Mouse (Mus musculus) hindbrain, embryonic 16.5 days (tissue): ENCODE data around the gene Flnc. TPM values are rescaled to one million over a fixed set of nuclear protein-coding genes. Genes with fewer than 3 reads are reported as not detected.

Source experiments
- ATAC-seq: fragments of 200-750 bp; cut with Nextera tagmentation; 2 replicates; pipeline ENCODE4 v1.8.0; 2017; ENCODE audit warnings: moderate TSS enrichment, moderate library complexity
- H3K27ac ChIP-seq: fragments of 300-500 bp; sonication (generic); 2 replicates; pipeline ENCODE4 v1.5.1; 2014; ENCODE audit warnings: low read depth, mild to moderate bottlenecking, control low read depth, low read length, moderate library complexity
- H3K27me3 ChIP-seq: fragments of 300-500 bp; sonication (generic); replicated peaks from 2 replicates; pipeline ENCODE4 v1.6.1; 2014; ENCODE audit warnings: low read length; ENCODE audit not compliant: control insufficient read depth, insufficient read depth
- H3K36me3 ChIP-seq: fragments of 300-500 bp; sonication (generic); 2 replicates; pipeline ENCODE4 v1.6.1; 2014; ENCODE audit warnings: mild to moderate bottlenecking, low read length, moderate library complexity, mixed read lengths; ENCODE audit not compliant: control insufficient read depth, insufficient read depth
- H3K4me1 ChIP-seq: fragments of 300-500 bp; sonication (generic); 2 replicates; pipeline ENCODE4 v1.6.1; 2014; ENCODE audit warnings: low read depth, low read length; ENCODE audit not compliant: control insufficient read depth, insufficient read depth
- H3K4me2 ChIP-seq: fragments of 300-500 bp; sonication (generic); 2 replicates; pipeline ENCODE4 v1.6.1; 2014; ENCODE audit warnings: mild to moderate bottlenecking, low read length, control low read depth, moderate library complexity
- H3K4me3 ChIP-seq: fragments of 300-500 bp; sonication (generic); 2 replicates; pipeline ENCODE4 v1.5.1; 2014; ENCODE audit warnings: mild to moderate bottlenecking, low read length, control low read depth, moderate library complexity
- H3K9ac ChIP-seq: fragments of 300-500 bp; sonication (generic); 2 replicates; pipeline ENCODE4 v1.6.1; 2014; ENCODE audit warnings: low read depth, mild to moderate bottlenecking, control low read depth, low read length, moderate library complexity
- H3K9me3 ChIP-seq: fragments of 300-500 bp; sonication (generic); 2 replicates; pipeline ENCODE4 v1.6.1; 2014; ENCODE audit warnings: mild to moderate bottlenecking, low read length, moderate library complexity; ENCODE audit not compliant: control insufficient read depth
- WGBS: fragments of 180-500 bp; shearing (Covaris S2); extraction: QIAGEN DNeasy Blood & Tissue Kit; methylation state at CpG from one replicate; pipeline ENCODE4 v1.1.7; 2014; 5-methylcytosine and 5-hydroxymethylcytosine counted together
- polyA plus RNA-seq: library from polyadenylated mRNA; unstranded; fragments of >200 nt; fragmentation: Nextera tagmentation; extraction: Ambion mirVana; gene quantifications from 2 replicates; pipeline ENCODE4 v1.2.1, GENCODE M21; 2015

The Flnc gene
- polyA plus RNA-seq, 1 experiment from 2014 or later: 2.7 TPM

DNA sequence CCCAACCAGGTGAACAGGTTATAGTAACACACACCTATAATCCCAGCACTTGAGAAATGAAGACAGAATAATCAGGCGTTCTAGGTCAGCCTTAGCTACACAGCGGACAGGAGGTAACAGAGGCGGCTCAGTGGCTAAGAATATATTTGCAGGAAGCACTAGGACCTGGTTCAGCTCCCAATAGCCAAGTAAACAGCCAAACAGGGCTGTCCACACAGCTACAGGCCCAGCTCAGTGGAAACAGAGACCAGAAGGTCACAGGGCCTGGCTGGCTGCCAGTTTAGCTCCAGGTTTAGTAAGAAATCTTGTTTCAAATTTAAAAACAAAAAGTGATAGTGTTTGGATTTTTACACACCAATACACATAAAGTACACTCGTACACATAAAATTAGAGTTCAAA lies 61.0 kb downstream of the Flnc start:
- Histone ChIP-seq H3K9me3 (no peaks in the 10 kb centered on the region), H3K4me3 (no peak overlapping the region), H3K4me2 (no peak overlapping the region), H3K27ac (no peak overlapping the region), H3K4me1 (no peaks in the 10 kb centered on the region), H3K27me3 (peaks cover 14% of the 10 kb centered on the region), H3K9ac (no peak overlapping the region), H3K36me3 (no peaks in the 10 kb centered on the region)
- no peak for ATAC-seq
- WGBS: 89% methylated on average over 4 of the region's 4 CpGs

DNA sequence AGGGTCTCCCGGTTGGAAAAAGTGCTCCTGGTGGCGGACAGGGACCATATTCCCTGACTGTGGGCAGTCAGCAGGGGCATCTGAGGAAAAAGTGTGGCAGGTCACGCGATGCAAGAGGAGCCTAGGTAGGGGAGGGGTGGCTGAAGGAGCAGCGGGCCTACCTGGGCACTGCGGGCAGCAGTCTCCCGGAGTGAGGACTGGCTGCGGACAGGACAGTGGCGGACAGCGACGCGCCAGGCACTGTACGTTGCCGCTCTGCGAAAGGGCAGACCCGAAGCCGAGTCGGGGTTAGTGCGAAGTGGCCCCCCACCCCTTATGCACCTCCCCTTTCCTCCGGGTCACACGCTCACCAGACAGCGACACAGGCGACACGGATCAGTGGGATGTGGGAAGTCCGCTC lies 63.2 kb downstream of the Flnc start:
- no peak overlapping the region; the same call in 1 of the 2 replicates for H3K4me3 ChIP-seq
- H3K4me2 ChIP-seq: no peak overlapping the region
- H3K27me3 ChIP-seq: peaks cover 14% of the 10 kb centered on the region
- no peaks in the 10 kb centered on the region for H3K9me3 ChIP-seq
- H3K27ac ChIP-seq: no peak overlapping the region
- no peaks in the 10 kb centered on the region for H3K36me3 ChIP-seq
- H3K4me1 ChIP-seq: no peaks in the 10 kb centered on the region
- no peak overlapping the region for H3K9ac ChIP-seq
- ATAC-seq: no peak
- 13% methylated on average over 24 of the region's 25 CpGs for WGBS

GRCm38 (mm10) chr6:29497791-29498190 lies 64.7 kb downstream of the Flnc start:
- Histone ChIP-seq H3K36me3 (no peaks in the 10 kb centered on the region), H3K4me1 (no peaks in the 10 kb centered on the region), H3K9me3 (no peaks in the 10 kb centered on the region), H3K27me3 (peaks cover 14% of the 10 kb centered on the region), H3K9ac (no peak overlapping the region), H3K4me3 (no peak overlapping the region), H3K4me2 (no peak overlapping the region), H3K27ac (no peak overlapping the region)
- ATAC-seq: peak; percentile 60
- WGBS: 39% methylated on average over 2 of the region's 2 CpGs

- 92% methylated on average over 7 of the region's 7 CpGs for WGBS
These were observed 67.1 kb downstream of the Flnc start for GRCm38 (mm10) chr6:29500177-29500576.

DNA sequence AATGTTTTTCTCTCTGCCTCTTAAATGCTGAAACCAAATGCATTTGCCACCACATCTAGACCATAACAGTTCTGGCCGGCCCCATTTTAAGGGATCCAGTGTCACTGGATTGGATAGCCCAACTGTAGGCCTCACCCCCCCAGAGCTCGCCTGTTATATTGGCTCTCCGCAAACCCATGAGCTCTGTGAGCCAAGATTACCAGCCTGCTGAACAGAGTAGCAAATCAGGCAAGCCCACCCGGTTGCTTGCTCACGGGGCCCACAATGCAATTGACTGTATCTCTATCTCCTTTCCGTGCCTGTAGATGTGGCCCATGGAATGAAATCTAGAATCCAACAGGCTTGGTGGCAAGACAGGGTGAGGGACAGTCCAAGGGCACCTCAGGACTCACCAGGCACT lies 67.8 kb downstream of the Flnc start:
- Histone ChIP-seq H3K36me3 (no peaks in the 10 kb centered on the region), H3K4me3 (no peak overlapping the region), H3K9me3 (no peaks in the 10 kb centered on the region), H3K9ac (no peak overlapping the region), H3K4me2 (no peak overlapping the region), H3K27ac (no peak overlapping the region), H3K4me1 (no peaks in the 10 kb centered on the region), H3K27me3 (peaks cover 9% of the 10 kb centered on the region)
- no peak for ATAC-seq
- 91% methylated on average over 6 of the region's 6 CpGs for WGBS

More at GRCm38 (mm10) chr6:29500177-29500576, 67.1 kb downstream of the Flnc start:
- no peak overlapping the region for H3K9ac ChIP-seq
- H3K36me3 ChIP-seq: no peaks in the 10 kb centered on the region
- H3K27me3 ChIP-seq: peaks cover 14% of the 10 kb centered on the region
- H3K9me3 ChIP-seq: no peaks in the 10 kb centered on the region
- H3K4me3 ChIP-seq: no peak overlapping the region
- no peak overlapping the region for H3K27ac ChIP-seq
- ATAC-seq: no peak
- no peak overlapping the region for H3K4me2 ChIP-seq
- H3K4me1 ChIP-seq: no peaks in the 10 kb centered on the region

DNA sequence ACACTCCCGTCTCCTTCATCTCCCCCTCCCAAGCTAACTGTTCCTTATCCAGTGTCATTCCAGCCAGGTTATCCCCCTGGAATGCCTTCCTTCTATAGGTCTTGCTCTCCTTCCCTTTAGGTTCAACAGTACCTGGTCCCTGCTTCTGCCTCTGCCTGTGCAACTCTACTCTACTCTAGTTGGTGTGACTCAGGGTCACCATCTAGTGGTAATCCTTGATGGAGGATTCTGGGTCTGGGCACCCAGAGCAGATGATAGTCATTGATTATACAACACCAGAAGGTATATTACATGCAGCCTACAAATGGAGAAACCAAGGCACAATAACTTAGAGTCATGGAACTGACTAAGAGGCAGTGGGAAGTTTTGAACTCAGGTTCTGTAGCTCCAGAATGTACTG lies 68.5 kb downstream of the Flnc start:
- Histone ChIP-seq H3K4me1 (no peaks in the 10 kb centered on the region), H3K9me3 (no peaks in the 10 kb centered on the region), H3K9ac (no peak overlapping the region), H3K4me2 (no peak overlapping the region), H3K27me3 (peaks cover 8% of the 10 kb centered on the region), H3K4me3 (no peak overlapping the region), H3K36me3 (no peaks in the 10 kb centered on the region), H3K27ac (no peak overlapping the region)
- WGBS: 100% methylated on average over 1 of the region's 1 CpGs
- ATAC-seq: no peak

DNA sequence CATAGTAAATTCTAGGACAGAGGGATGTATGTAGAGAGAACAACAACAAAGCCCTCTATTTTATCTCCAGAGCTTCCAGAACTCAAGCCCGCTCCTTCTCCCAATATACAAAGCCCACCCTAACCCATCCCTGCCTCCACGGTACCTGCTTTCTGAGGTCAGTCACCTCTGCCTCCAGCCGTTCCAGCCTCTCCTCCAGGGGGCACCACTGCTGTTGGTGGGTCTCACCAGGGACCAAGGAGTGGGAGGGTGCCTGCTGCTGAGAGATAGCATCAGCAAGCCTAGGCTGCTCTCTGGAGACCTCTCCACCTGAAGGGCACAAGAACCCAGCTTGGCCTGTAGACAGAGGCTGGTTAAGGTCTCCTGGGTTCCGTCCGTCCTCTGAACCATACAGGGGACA lies 72.4 kb downstream of the Flnc start:
- H3K27ac ChIP-seq: no peak overlapping the region
- peaks cover 16% of the 10 kb centered on the region for H3K27me3 ChIP-seq
- H3K9me3 ChIP-seq: no peaks in the 10 kb centered on the region
- H3K9ac ChIP-seq: no peak overlapping the region
- no peak overlapping the region for H3K4me3 ChIP-seq
- whole genome bisulfite sequencing: 92% methylated on average over 5 of the region's 5 CpGs
- H3K4me1 ChIP-seq: peaks cover 7% of the 10 kb centered on the region
- H3K4me2 ChIP-seq: no peak overlapping the region
- ATAC-seq: no peak
- no peaks in the 10 kb centered on the region for H3K36me3 ChIP-seq

GRCm38 (mm10) chr6:29506834-29507233 lies 73.8 kb downstream of the Flnc start:
- peaks cover 16% of the 10 kb centered on the region for H3K27me3 ChIP-seq
- peak overlapping the region; percentile 54 for H3K4me3 ChIP-seq
- peak overlapping the region; percentile 66 for H3K4me2 ChIP-seq
- H3K36me3 ChIP-seq: no peaks in the 10 kb centered on the region
- H3K9ac ChIP-seq: no peak overlapping the region; the same call in 1 of the 2 replicates
- H3K4me1 ChIP-seq: peaks cover 7% of the 10 kb centered on the region
- no peak overlapping the region for H3K27ac ChIP-seq
- 22% methylated on average over 8 of the region's 8 CpGs for WGBS
- H3K9me3 ChIP-seq: no peaks in the 10 kb centered on the region
- peak; percentile 16; the same call in 1 of the 2 replicates for ATAC-seq

GRCm38 (mm10) chr6:29507447-29508309 lies 74.6 kb downstream of the Flnc start, which contains the start of gene Kcp:
Kcp (minus strand) TSS chr6:29507952.
- Histone ChIP-seq H3K9me3 (no peaks in the 10 kb centered on the region), H3K9ac (peak within 1 kb of the TSS; percentile 68), H3K4me2 (peak within 1 kb of the TSS; percentile 66), H3K27ac (0 out of 2 replicates have a peak within 1 kb of the TSS, but pooled peaks have one; percentile 29), H3K36me3 (no peaks in the 10 kb centered on the region), H3K4me1 (peaks cover 7% of the 10 kb centered on the region), H3K27me3 (peaks cover 16% of the 10 kb centered on the region), H3K4me3 (peak within 1 kb of the TSS; percentile 54)
- peak; percentile 59 for ATAC-seq
- WGBS: under 1% methylated on average over 38 of the region's 47 CpGs
